Mouse (Mus musculus): ENCODE measurements around the gene Fmc1.

Fmc1 gene

GRCm38 (mm10) chr6:38552636-38553000 lies 19.3 kb downstream of the Fmc1 start:
- no peak for DNase-seq

- DNase-seq, result no peak
These were observed 42.8 kb downstream of the Fmc1 start for GRCm38 (mm10) chr6:38576096-38576495.

DNA sequence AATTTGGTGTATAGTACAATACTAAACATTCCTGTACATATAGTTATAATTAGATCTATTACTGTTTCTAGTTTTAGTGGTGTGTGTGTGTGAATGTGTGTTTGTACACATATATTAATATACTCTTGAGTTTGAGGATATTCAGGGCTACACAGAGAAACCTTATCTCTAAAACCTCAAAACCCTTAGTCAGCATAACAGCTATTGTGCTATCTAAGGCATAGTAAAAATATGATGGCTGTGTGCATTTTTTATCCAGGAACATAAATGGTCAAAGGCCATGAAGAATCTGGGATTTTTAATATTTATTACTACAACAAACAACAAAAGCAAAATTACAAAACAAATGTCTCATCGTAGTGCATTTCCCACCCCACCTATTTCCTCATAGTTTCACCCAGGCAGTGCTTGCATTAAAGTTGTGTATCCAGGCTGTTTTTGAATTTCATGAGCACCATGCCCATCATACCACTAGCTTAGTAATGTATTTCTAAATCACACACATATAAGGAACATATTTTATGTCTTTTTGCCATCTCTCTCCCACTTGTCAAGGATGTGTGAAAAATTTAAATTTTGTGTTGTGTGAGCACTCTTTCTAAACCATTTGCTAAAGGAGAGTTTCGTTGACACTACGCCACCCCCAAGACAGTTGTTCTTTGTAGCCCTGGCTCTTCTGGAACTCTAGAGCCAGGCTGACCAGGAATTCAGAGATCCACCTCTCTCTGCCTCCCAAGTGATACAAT lies 47.0 kb downstream of the Fmc1 start:
- DNase-seq, result no peak

GRCm38 (mm10) chr6:38581711-38582110 lies 48.4 kb downstream of the Fmc1 start:
- DNase-seq, result no peak
